Mouse (Mus musculus): Measurements from ENCODE around the gene Btbd1.

DNA sequence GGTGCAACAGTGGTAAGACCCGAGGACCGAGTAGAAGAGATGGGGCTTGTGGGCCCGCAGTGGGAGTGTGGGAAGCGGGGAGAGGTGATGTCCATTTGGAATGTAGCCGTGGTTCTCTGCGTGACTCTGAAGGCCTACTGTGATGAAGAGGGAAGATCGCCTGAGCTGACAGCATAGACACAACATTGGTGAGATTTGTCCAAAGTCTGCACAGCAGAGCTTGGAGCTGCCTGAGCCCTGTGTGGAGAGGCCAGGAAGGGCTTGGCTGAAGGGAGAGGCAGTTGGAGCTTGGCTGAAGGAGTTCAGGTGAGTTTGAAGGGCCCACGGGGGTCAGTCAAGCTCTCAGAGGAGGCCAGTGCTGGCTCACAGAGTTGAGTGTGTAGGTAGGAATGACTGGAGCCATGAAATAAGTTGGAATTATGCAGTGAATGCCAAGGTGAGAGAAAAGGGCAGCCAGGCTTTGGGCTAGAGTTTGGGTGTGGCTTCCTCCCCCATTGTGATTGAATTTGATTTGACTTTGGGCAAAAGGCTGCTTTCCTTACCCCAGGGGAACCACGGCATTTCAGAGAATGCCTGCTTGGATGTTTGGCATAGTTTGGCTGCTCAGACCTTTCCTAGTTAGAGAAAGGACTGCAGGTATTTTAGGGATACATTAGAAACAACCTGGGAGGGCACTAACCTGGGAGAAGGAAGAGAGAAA is 38.1 kb upstream of the Btbd1 start:
- no peak for TF ChIP-seq POLR2A (IDR thresholded peaks at IDR 0.05; ENCODE audit: control insufficient read depth, extremely low read depth, insufficient read depth, low read length, poor library complexity)
- no peak for TF ChIP-seq CTCF (IDR thresholded peaks at IDR 0.05; ENCODE audit: borderline replicate concordance, control insufficient read depth, extremely low read depth, insufficient read depth, low read length, poor library complexity)
